In the genomic region with DNA sequence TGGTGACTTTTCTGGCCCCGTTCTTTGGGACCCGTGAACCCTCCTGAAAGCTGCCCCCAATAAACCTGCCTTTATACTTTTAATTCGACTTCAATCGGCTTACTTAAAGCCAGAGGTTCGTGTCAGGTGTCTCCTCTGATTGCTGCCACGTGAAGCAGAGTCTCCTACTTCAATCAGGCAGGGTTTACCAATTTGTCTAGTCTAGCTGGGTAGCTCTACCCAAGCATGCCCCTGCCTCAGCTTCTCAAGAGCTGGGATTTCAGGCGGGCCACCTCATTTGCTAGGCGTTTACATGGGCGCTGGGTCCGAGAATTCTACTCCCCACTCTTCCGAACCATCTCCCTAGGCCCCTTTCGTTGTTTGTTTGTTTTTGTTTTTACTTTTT, we compare ENCODE assay signal across 8 mouse cellular contexts. TPM values are rescaled to one million over a fixed set of nuclear protein-coding genes. Genes with fewer than 3 reads are reported as not detected.
A peak's percentile ranks its signal among the peaks of the same experiment; 100 is the strongest.
DNase-seq lines count a peak whose midpoint lies in the region; ATAC-seq lines count a peak whose summit lies in the region.

No protein-coding gene starts in this region.

- H3K36me3 ChIP-seq in neural tube, embryonic 11.5 days (ENCODE audit: control insufficient read depth, insufficient read depth, low read length) = 0 out of 2 replicates have a peak, but pooled peaks cover under 1% of the 10 kb centered on the region
- H3K36me3 ChIP-seq in limb, embryonic 13.5 days = no peaks in the 10 kb centered on the region
- no peaks in the 10 kb centered on the region for H3K36me3 ChIP-seq in stomach, embryonic 15.5 days

- H3K4me1 ChIP-seq in neural tube, embryonic 11.5 days (ENCODE audit: control insufficient read depth, insufficient read depth, low read length) = peaks cover 6% of the 10 kb centered on the region; the same call in 1 of the 2 replicates
- peaks cover 6% of the 10 kb centered on the region for H3K4me1 ChIP-seq in limb, embryonic 13.5 days
- H3K4me1 ChIP-seq in stomach, embryonic 15.5 days = peaks cover 18% of the 10 kb centered on the region; the same call in 1 of the 2 replicates

- H3K27ac ChIP-seq in neural tube, embryonic 11.5 days (ENCODE audit: low read depth, low read length) = no peak overlapping the region
- H3K27ac ChIP-seq in limb, embryonic 13.5 days = no peak overlapping the region
- H3K27ac ChIP-seq in stomach, embryonic 15.5 days = 0 out of 2 replicates have a peak overlapping the region, but pooled peaks have one; percentile 14

- peak; percentile 18 for DNase-seq in cerebellum, adult 11-12 months
- DNase-seq in cerebellum, postnatal 4 days (ENCODE audit: low spot score in 2 of 2) = no peak
- DNase-seq in neural tube, embryonic 11.5 days (ENCODE audit: low spot score) = no peak
- no peak for DNase-seq in neural tube, embryonic 10.5 days (ENCODE audit: extremely low spot score, low spot score)
- DNase-seq in right cerebral cortex, postnatal 25 days = no peak
- DNase-seq in lung, postnatal 25 days (ENCODE audit: low spot score) = no peak

- 0 out of 2 replicates have a peak overlapping the region, but pooled peaks have one; percentile 4 for H3K4me3 ChIP-seq in neural tube, embryonic 11.5 days (ENCODE audit: low read depth, low read length)
- peak overlapping the region; percentile 30 for H3K4me3 ChIP-seq in limb, embryonic 13.5 days
- no peak overlapping the region for H3K4me3 ChIP-seq in stomach, embryonic 15.5 days (replicated peaks)

- H3K9me3 ChIP-seq in neural tube, embryonic 11.5 days (ENCODE audit: control insufficient read depth, low read length) = no peaks in the 10 kb centered on the region
- H3K9me3 ChIP-seq in limb, embryonic 13.5 days = no peaks in the 10 kb centered on the region
- H3K9me3 ChIP-seq in stomach, embryonic 15.5 days = no peaks in the 10 kb centered on the region

- no peak overlapping the region for H3K9ac ChIP-seq in neural tube, embryonic 11.5 days (ENCODE audit: low read length)
- peak overlapping the region; percentile 57 for H3K9ac ChIP-seq in limb, embryonic 13.5 days
- H3K9ac ChIP-seq in stomach, embryonic 15.5 days = no peak overlapping the region

- WGBS in neural tube, embryonic 11.5 days = 45% methylated on average over 12 of the region's 12 CpGs
- whole genome bisulfite sequencing in limb, embryonic 13.5 days = 40% methylated on average over 12 of the region's 12 CpGs
- WGBS in stomach, embryonic 15.5 days = 48% methylated on average over 12 of the region's 12 CpGs

- 0 out of 2 replicates have a peak, but pooled peaks have one; percentile 14 for ATAC-seq in neural tube, embryonic 11.5 days (ENCODE audit: insufficient read depth, low FRiP score, low TSS enrichment)
- ATAC-seq in limb, embryonic 13.5 days (ENCODE audit: low FRiP score, low read depth) = no peak
- no peak for ATAC-seq in stomach, embryonic 15.5 days (ENCODE audit: insufficient read depth, low FRiP score, low read depth)

- peak overlapping the region; percentile 29 for H3K4me2 ChIP-seq in neural tube, embryonic 11.5 days (ENCODE audit: low read depth)
- peak overlapping the region; percentile 62 for H3K4me2 ChIP-seq in limb, embryonic 13.5 days (replicated peaks)
- H3K4me2 ChIP-seq in stomach, embryonic 15.5 days = peak overlapping the region; percentile 61

- no peaks in the 10 kb centered on the region for H3K27me3 ChIP-seq in neural tube, embryonic 11.5 days (ENCODE audit: control insufficient read depth, insufficient read depth, low read length)
- H3K27me3 ChIP-seq in limb, embryonic 13.5 days = no peaks in the 10 kb centered on the region; the same call in 1 of the 2 replicates
- H3K27me3 ChIP-seq in stomach, embryonic 15.5 days (replicated peaks) = no peaks in the 10 kb centered on the region

RNA-seq across cellular contexts. Expression of gene Klhdc4, which starts 21.1 kb away (rescaled TPM):
- polyA plus RNA-seq in neural tube, embryonic 11.5 days (2014; fragmentation: Nextera tagmentation; extraction: Ambion mirVana) = 57.8 and 59.3 TPM in 2 replicates
- 40.9 and 41.3 TPM in 2 replicates for polyA plus RNA-seq in limb, embryonic 13.5 days (2015; fragmentation: Nextera tagmentation; extraction: Ambion mirVana)
- 36.2 and 38.6 TPM in 2 replicates for polyA plus RNA-seq in stomach, embryonic 15.5 days (2015; fragmentation: Nextera tagmentation; extraction: Ambion mirVana)

RNA-seq across cellular contexts. Expression of gene Slc7a5, which starts 57.1 kb away (rescaled TPM):
- 37.3 and 38.1 TPM in 2 replicates for polyA plus RNA-seq in neural tube, embryonic 11.5 days (2014; fragmentation: Nextera tagmentation; extraction: Ambion mirVana)
- polyA plus RNA-seq in limb, embryonic 13.5 days (2015; fragmentation: Nextera tagmentation; extraction: Ambion mirVana) = 14.2 TPM in 2 replicates
- polyA plus RNA-seq in stomach, embryonic 15.5 days (2015; fragmentation: Nextera tagmentation; extraction: Ambion mirVana) = 22.7 and 26.6 TPM in 2 replicates
